10 mouse cellular contexts compared by ENCODE assay signal in the genomic region with DNA sequence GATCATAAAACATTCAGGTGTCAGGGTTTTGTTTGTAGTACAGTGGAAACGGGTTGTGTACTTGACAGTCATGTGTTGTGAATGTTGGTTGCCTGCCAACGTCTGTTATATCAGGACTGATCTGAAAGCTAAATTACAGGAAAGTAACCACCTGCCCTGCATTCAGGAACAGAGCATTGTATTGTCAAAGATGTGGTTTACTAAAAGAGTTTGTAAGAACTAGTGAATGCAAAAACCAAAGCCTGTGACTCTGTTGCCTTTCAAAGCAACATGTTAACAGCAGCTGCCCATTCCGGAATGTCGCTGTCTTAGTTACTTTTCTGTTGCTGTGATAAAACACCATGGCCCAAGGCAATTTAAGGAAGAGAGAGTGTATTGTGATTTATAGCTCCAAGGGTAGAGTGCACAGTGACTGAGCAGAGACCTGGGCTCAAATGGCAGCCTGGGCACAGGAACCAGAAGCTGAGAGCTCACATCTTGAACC.
DNase-seq lines count a peak whose midpoint lies in the region; ATAC-seq lines count a peak whose summit lies in the region.
"Had no signal": no experiment of that assay in that cellular context is flagged by ENCODE, and none has a peak within 500 bp of the region (broad histone marks: within the 10 kb centered on the region; RNA-seq: fewer than 3 reads in every experiment).

No protein-coding gene starts in this region.

- DNase-seq in heart, adult 11 months, result peak; percentile 92
- no peak for DNase-seq in heart, adult 9 months (ENCODE audit: low spot score in 2 of 2)
- DNase-seq in 3134 (ENCODE audit: extremely low read depth, insufficient read length, low spot score), result peak; percentile 16
- peak; percentile 82 for DNase-seq in embryonic facial prominence, embryonic 14.5 days (ENCODE audit: low spot score)
- peak; percentile 76 for DNase-seq in large intestine, adult 2 months (ENCODE audit: low read depth, low spot score)
- DNase-seq in cerebellum, adult 9-10 months, result no peak
- DNase-seq in right cerebral cortex, adult 18-20 months, result no peak
- DNase-seq in left cerebral cortex, adult 8-10 months (ENCODE audit: low spot score in 2 of 2), result no peak

- H3K4me2 ChIP-seq in embryonic facial prominence, embryonic 14.5 days (ENCODE audit: low read depth, low read length), result no peak overlapping the region
- H3K4me2 ChIP-seq: heart, embryonic 15.5 days; lung, embryonic 15.5 days had no signal

- peaks cover 42% of the 10 kb centered on the region for H3K4me1 ChIP-seq in embryonic facial prominence, embryonic 14.5 days (ENCODE audit: control insufficient read depth, insufficient read depth, low read length)

- H3K27me3 ChIP-seq in embryonic facial prominence, embryonic 14.5 days (replicated peaks; ENCODE audit: control insufficient read depth, insufficient read depth, low read length), result no peaks in the 10 kb centered on the region
- H3K27me3 ChIP-seq: heart, embryonic 15.5 days; lung, embryonic 15.5 days had no signal

- no peak overlapping the region for H3K4me3 ChIP-seq in embryonic facial prominence, embryonic 14.5 days (ENCODE audit: low read depth, low read length)
- H3K4me3 ChIP-seq: heart, embryonic 15.5 days; lung, embryonic 15.5 days had no signal

- no peaks in the 10 kb centered on the region for H3K9me3 ChIP-seq in embryonic facial prominence, embryonic 14.5 days (ENCODE audit: control insufficient read depth, low read length)
- H3K9me3 ChIP-seq: heart, embryonic 15.5 days; lung, embryonic 15.5 days had no signal

- peak; percentile 38; the same call in 1 of the 2 replicates for ATAC-seq in embryonic facial prominence, embryonic 14.5 days (ENCODE audit: low read depth)

- no peak overlapping the region for H3K9ac ChIP-seq in embryonic facial prominence, embryonic 14.5 days (ENCODE audit: low read depth, low read length)
- H3K9ac ChIP-seq: heart, embryonic 15.5 days; lung, embryonic 15.5 days had no signal

- peak overlapping the region; percentile 13; the same call in 1 of the 2 replicates for H3K27ac ChIP-seq in embryonic facial prominence, embryonic 14.5 days (replicated peaks; ENCODE audit: low read depth, low read length)
- H3K27ac ChIP-seq: heart, embryonic 15.5 days; lung, embryonic 15.5 days had no signal

- no peaks in the 10 kb centered on the region for H3K36me3 ChIP-seq in embryonic facial prominence, embryonic 14.5 days (ENCODE audit: control insufficient read depth, insufficient read depth, low read length)
- H3K36me3 ChIP-seq: heart, embryonic 15.5 days; lung, embryonic 15.5 days had no signal

- WGBS in embryonic facial prominence, embryonic 14.5 days, result 35% methylated on average over 4 of the region's 4 CpGs
- 9% methylated on average over 4 of the region's 4 CpGs for WGBS in large intestine, adult 2 months

Comparison
In these comparisons a context has a peak if more than half of its experiments do, and no peak if none do; other contexts are left out.
1. DNase-seq: peak in heart, adult 11 months (single experiment), 3134 (single experiment), embryonic facial prominence, embryonic 14.5 days (single experiment) and large intestine, adult 2 months (single experiment); none in heart, adult 9 months (0 of 2), cerebellum, adult 9-10 months (single experiment), right cerebral cortex, adult 18-20 months (single experiment) and left cerebral cortex, adult 8-10 months (0 of 2).